Mouse (Mus musculus) cerebellum, adult 11 months (tissue): ENCODE data around the gene Cdk2.
"Not testable (repeated sequence)": the region's sequence is repeated elsewhere in the genome, so short reads cannot be mapped to it uniquely, and the experiment has no call there.

ENCODE experiments used
- DNase-seq: peaks from one replicate; pipeline ENCODE4 v3.0.0; 2022

The Cdk2 gene

DNA sequence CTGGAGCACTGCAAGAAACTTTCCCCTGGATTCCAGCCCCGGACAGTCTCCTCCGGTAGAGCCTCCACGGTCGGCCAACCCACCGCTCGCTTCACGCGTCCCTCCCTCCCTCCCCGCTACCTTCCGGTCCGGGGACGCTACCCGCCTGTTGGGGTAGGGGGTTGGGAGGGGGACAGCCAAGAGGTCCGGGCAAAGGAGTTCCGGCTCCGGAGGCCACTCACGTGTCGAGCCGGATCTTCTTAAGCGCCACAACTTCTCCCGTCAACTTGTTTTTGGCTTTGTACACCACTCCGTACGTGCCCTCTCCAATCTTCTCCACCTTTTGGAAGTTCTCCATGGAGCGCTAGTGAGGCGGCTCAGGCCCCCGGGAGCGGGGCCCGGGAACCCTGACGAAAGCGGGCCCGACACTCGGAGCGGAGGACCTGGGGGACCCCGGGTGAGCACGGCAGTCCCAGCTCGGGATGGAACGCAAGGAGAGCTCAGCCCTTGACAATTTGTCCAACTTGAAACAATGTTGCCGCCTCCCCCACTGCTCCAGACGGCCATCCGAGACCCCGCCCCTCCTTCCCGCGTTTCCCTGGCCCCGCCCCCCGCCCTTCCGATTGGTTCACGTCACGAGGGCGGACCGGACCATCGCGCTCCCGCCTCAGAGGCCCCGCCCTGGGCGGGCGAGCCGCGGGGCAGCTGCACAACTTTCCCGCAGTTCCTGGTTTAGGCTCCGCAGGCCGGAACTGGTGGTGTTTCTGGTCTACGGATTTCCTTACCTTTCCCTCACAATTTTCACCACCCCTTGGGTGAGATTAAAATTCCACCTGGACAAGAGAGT lies at the start of gene Cdk2:
TSS of gene Cdk2 (minus strand) at position 541 of the 826 bp plus-strand sequence.
- peak; percentile 81 for DNase-seq

DNA sequence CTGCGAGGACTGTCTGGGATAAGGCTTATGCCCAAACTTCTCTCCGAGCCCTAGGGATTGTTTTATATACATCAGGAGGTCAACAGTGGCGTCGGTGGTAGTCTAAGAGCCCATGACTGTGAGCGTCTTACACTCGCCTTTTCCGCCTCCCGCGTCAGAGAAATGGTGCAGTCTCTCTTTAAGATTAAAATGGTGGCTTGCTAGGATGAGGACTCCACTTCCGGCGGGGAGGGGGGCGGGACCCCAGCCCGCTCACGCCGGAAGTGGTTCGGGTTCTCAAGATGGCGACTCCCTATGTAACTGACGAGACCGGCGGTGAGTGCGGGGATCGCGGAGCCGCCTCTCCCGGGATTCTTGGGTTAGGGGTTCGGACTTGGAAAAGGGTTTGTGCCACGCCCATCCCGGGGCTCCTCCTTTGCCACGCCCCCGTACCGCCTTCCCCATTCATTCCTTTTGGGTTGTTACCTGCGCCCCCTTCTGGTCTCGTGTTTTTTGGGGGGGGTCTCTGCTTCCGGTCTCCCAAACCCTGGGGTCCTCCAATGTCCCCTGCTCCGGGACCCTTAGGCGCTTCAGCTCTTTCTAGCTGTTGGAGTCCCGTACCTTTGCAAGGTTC lies 43.5 kb upstream of the Cdk2 start:
- peak; percentile 79 for DNase-seq

DNA sequence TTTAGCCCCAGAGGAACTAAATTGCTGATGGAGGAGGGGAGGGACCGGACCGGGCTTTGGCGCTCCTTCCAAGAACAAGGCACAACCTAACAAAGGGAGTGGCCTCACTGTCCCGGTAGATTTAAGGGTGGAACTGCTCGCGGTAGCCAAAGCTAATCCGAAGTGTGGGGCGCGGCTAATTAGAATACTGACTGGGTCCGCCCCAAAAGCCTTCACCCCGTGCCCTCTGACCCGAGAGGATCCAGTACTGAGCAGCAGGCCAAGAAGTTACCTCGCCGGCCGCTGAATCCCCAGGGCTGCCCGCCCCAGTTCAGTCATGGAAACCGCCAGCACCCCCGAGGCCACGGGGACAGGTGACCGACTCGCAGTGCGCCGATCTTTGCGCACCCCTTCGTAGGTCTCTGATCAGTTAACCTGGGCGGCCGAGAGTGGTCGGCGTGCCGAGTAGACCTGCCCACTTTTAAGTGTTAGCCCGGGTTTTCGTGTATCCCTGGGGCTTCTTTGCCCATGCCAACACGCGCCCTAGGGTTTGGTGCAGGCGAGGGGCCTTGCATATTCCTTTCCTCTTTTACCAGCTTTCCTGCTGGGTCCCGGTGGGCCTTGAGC lies 42.9 kb upstream of the Cdk2 start, which contains the start of gene Pym1:
TSS of gene Pym1 (plus strand) at position 244 of the 606 bp plus-strand sequence.
- peak; percentile 48 for DNase-seq

DNA sequence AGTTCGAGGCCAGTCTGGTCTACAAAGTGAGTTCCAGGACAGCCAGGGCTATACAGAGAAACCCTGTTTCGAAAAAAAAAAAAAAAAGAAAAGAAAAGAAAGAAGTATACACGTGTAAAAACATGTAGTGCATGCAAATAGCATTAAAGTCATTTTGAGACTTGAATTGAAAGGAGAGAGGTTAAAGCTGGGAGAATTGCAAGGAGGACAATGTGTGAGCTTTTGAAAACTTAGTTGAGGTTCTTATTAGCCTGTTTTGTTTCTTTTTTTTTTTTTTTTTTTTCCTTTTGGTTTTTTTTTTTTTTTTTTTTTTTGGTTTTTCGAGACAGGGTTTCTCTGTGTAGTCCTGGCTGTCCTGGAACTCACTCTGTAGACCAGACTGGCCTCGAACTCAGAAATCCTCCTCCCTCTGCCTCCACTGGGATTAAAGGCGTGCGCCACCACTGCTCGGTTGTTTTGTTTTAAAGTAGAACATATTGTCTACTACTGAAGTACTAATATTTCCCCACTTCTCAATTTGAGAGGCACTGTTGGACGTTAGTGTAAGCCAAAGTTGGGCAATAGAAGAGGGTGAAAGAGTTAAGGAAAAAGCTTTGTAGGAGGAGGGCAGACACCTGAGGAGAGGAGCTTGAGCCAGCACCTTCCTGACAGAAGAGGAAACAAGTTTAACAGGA lies 42.3 kb upstream of the Cdk2 start:
- DNase-seq = no peak

DNA sequence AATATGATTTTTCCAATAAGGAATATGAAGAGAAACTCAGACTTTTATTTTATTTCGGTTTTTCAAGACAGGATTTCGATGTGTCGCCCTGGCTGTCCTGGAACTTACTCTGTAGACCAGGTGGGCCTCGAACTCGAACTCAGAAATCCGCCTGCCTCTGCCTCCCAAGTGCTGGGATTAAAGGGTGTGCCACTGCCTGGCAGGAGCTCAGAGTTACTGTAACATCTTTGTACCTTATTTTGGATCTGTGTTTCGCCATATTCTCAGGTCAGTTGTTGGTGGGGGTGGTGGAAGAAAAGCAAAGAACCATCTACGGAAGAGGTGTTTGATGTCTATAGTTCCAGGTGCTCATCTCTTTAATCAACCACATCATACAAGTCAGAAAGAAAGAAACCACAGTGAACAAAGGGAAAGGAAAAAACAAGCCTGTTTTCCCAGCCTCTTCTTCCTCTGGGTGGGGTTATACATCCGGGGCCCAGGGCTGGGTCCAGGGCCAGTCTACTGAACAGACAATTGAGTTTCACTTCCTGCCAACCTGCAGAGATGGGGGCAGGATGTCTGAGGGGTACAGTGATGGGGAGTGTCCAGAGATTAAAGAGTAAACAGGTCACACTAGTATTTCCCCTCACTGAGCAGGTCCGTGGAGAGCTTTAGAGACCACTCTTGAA lies 41.2 kb upstream of the Cdk2 start:
- no peak for DNase-seq

DNA sequence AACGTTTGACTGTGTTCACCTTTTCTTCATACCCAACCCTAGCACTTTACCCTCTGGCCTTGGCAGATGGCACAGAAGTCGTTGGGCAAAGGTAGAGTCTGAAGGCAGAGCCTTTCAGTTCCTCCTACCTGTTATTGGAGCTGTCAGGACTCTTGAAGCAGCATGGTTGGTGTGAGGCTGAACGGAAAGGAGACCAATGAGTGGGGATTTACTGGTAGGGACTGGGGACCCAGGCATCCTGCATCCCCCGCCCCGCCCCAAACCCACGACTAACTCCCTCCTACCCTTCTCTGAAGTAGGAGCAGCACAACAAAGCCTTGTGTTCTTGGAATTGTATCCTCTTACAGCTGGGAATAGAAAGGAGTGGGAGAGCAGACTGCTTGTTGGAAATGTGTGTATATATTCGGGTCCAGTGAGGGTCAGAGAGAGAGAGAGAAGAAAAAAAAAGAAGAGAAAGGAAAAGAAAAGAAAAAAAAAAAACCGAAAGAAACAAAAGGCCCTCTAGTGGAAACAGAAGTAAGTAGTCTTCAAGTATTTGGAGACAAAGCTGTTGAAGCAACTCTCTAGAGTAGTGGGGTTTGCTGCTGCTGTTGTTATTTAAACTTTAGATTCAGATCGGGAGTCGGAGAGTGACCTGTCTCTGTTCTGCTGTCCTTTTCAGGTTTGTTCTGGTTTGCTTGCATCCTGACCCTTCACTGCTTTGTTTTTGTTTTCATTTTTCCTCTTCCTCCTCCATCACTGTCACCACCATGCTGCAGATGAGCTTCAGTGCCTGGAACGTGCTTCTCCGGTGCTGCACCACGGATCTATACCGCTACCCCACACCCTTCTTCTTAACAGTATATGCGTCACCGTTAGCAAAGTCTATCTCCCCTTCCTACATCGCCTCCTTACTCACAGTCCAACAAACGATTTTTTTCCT lies 40.1 kb upstream of the Cdk2 start, which contains the start of gene Dgka:
TSS of gene Dgka (minus strand) at position 176 of the 922 bp plus-strand sequence.
- no peak for DNase-seq

DNA sequence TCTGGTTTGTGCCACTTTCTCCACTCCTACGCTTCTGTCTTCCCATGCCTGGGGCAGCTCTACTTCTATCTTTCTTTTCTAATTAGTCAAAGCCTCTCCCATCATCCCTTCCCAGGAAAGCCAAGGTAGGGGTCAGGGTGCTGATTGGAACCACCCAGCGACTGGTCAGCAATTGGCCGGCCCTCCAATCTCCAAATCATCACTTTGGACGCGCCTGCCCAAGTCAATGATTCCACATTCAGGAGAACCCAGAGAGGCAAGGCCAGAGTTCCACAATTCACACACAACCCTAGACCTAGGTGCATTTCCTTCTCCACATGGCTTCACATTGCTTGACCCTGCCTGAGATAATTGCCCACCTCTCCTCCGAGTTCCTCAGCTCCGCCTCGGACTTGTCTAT lies 39.4 kb upstream of the Cdk2 start:
- no peak for DNase-seq

DNA sequence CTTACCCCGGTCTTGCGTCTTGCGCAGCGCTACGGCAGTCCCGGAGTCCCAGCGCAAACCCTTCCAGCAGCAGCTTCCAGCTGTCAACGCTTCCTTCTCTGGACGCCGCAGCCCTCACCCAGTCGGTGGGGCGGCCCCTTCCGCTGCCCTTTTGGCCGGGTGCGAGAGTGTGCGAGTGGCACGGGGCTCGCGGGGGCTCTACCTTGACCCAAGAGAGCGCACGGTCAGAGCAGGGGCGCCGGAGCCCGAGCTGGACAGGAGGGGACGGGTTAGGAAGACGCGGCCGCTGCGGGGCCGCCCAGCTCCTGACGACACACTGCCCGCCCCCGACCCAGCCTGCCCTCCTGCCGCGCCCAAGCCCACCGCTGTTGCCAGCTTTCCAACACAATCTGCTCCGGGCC lies 39.0 kb upstream of the Cdk2 start:
- DNase-seq = peak; percentile 30

DNA sequence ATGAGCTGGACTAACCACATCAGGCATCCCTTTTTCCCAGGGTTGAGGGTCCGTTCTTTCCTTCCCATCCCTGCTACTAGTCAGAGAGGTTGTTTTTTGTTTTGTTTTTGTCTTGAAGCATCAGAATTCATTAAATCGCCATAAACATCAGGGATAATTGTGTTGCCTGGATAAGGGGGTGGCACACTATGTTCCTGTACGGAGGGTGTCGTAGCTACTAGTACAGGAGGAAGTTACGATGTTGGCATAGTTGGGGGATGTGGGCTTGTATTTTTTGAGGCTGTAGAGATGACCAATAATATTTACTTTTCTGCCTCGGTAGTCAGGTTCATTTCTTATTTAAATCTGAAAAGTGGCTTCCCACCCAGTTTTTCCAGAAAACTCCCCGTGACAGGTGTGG lies 38.4 kb upstream of the Cdk2 start:
- no peak for DNase-seq

DNA sequence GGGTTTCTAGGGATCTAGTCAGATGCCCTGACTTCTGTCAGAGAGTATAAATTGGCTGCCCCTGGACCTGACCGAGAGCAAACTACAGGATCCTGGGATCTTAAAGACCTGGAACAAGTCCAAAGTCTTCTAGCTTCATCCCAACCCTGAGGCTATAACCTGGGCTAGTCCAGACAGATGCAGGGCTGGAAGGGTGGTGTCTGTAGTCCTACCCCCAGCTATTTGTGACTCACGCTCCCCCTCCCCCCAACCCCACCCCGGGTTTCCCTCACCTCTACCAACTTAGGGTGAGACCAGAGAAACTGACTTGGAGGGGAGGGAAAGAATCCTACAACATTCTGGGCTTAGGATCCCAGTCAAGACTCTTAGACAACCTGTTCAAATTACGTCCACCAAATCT lies 37.8 kb upstream of the Cdk2 start:
- no peak for DNase-seq

DNA sequence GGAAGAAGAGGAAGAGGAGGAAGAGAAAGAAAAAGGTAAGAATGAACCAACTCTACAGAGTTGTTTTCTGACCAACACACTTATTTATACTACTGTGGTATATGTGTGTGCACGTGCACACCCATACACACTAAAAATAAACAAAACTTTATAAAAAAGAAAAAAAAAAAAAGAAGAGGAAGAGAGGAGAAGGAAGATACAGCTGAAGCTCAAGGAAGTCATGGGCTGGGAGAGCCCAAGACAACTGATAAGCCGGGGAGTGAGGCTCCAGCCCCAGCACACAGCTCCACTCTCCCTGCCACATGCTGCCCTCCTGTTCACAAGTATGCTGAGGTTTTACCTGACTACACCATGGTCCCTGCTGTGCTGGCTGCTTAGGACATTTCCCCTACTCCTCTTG lies 35.5 kb upstream of the Cdk2 start:
- DNase-seq = no peak

DNA sequence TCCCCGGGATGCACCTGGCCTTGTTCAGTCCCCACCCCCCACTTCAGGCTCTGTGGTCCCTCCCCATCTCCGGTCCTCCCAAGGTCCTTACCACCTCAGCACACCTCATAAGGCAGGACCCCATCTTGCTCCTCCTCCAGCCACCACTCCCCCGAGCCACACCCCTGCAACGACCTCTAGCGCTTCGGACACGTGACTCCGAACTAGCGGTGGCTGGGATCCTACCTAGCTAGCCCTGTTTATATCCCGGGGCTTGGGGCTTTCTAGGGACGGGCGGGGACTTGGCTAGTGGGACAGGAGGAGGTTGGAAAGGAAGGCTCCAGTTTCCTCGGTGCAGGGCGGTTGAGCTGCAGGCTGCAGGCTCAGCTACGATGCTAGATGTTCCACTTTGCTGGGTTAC lies 32.6 kb upstream of the Cdk2 start:
- DNase-seq = no peak

DNA sequence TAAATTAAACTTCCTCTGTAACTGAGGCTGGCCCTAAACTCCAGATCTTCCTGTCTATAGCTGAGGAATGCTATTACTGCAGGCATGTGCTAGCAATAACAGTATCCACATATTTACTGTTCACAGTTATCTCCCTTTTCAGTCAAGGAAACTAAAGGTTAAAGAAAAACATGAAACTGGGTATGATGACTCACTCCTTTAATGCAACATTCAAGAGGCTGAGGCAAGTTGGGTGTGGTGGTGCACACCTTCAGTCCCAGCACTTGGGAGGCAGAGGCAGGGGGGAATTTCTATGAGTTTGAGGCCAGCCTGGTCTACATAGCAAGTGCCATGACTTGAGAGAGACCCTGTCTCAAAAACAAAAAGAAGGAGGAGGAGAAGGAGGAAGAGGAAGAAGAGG lies 27.2 kb upstream of the Cdk2 start:
- DNase-seq = no peak

DNA sequence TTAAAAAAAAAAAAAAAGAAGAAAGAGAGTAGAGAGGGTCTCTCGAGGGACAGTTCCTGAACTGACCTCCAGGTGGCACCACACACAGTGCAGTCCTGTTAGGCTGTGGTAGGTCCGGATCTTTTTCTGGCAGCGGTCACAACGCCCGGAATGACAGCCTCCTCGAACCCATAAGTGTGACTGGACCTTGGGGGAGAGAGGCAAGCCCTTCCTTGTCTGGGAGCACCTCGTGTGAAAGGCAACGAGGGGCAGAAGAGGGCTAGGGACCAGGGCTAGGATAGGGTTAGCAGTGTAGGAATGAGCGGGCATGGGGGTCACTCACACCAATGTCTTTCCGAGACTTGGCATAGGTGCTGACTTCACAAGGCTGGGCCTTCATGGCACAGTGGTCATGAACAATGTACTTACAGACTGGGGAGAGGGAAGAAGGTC lies 26.2 kb upstream of the Cdk2 start:
- peak; percentile 64 for DNase-seq

DNA sequence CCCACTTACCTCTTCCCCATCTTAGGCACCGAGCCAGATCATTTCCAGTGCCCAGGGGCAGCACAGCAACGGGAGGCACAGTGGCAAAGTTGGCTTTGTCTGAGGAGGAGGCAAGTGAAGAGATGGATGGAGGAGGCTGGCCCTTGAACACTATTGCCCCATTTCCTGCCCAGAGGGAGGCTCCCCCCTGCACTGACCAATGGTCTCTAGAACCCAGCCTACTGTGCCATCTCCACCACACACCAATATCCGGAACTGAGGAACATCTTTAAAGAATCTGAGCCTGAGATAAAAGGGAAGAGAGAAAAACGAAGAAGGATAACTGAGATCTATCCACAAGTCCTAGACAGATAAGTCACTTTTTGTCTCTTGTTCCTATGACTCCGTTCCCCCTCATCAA lies 23.2 kb upstream of the Cdk2 start:
- no peak for DNase-seq

DNA sequence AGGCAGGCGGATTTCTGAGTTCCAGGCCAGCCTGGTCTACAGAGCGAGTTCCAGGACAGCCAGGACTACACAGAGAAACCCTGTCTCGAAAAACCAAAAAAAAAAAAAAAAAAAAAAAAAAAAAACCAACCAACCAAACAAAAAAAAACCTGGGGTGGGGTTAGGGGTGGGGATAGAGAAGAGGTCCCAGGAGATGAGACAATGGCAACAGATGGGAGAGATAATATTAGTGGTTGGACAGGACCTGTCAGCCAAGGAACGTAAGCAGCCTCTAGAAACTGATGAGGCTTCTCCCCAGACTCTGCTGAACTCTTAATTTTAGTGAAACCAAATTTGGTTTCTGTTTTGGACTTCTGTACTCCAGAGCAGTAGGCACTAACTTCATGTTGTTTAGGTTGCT lies 20.6 kb upstream of the Cdk2 start:
- not testable (repeated sequence) for DNase-seq

DNA sequence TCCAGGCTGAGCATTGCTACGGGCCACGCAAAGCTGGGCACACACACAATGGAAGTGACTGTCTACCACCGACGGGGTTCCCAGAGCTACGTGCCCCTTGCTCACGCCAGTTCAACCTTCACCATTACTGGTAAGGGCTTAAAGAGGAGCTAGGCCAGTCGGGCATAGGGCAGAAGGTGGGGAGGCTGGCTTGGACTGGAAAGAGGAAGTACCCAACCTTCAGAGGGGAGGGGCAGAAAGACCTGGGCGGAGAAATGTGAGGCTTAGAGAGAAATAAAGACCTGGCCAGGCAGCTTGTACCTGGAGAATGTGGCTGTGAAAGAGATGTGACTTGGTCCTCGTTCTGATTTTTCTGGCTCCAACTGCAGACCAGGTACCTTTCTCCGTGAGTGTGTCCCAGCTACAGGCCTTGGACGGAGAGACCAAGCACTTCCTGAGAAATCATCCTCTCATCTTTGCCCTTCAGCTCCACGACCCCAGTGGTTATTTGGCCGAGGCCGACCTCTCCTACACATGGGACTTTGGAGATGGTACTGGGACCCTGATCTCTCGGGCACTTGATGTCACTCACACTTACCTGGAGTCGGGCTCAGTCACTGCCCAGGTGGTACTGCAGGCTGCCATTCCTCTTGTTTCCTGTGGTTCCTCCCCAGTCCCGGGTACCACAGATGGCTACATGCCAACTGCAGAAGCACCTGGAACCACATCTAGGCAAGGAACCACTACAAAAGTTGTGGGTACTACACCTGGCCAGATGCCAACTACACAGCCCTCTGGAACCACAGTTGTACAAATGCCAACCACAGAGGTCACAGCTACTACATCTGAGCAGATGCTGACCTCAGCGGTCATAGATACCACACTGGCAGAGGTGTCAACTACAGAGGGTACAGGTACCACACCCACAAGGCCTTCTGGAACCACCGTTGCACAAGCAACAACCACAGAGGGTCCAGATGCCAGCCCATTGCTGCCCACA lies 11.0 kb upstream of the Cdk2 start:
- DNase-seq = no peak

DNA sequence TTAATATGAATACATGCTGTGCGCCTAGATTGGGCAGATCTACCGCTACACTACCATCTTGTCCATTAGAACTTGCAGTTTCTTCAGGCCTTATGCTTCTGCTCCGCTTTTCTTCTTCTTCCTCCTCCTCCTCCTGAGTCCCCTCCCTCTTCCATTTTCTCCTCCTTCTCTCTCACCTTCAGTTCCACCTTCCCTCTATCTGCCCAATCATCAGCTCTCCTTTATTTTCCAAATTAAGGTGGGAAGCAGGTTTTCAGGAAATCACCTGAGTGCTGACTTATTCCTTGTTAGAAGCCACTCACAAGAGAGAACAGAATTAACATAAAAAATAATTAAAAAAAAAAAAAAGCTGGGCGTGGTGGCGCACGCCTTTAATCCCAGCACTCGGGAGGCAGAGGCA lies 6.5 kb upstream of the Cdk2 start:
- not testable (repeated sequence) for DNase-seq

DNA sequence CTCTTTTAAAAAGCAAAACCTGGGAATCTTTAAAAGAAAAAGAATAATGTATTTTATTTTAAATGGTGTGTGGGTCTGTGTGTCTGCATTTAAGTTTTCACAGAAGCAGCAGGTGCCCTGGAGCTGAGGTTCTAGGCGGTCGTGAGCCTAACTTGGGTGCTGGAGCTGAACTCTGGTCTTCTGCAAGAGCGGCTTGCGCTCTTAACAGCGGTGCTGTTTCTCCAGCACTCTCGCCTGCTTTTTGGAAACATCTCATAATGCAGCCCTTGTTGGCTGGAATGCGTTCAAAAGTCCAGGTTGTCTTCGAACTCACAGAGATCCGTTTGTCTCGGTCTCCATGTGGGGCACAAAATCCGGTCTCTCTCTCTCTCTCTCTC lies 474 bp upstream of the Cdk2 start:
- DNase-seq = no peak

DNA sequence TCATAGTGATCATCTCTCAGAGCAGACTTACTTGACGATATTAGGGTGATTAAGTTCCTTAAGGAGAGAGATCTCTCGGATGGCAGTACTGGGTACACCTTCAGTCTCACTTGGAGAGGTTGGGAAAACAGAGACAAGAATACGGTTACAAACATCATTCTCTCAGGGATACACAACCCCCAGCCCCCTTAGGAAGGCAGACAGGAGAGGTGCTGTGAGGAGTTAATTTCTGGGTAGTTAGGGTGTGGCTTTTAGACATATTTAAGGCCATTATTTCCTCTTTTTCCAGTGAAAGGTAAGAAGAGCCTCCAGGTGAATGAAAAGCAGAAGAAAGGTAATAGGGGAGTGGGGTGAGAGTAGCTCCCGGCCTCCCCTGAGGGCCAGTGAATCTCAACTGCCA lies 936 bp downstream of the Cdk2 start, which contains the start of gene Pmel:
TSS of gene Pmel (plus strand) at position 301 of the 400 bp plus-strand sequence.
- no peak for DNase-seq
